ENCODE assay signal across 12 mouse cellular contexts in the genomic region with DNA sequence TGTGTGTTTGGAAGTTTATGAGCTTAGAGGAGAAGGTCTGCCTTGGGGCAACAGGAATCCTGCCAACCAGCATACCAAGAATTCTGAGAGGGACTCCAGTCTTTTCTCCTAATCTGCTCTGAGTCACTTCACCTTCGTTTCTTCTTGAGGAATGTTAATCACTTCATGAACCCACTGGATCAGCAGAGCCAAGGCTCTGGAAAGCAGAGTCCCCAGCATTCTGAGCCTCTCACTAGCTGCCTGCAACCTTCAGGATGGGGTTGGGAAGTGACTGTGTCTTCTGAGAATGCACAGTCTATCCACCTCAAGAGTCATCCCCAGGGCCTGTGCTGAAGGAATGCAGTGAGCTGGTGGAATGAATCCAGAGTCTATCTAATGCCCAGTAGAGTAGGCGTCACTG. TPM values are rescaled to one million over a fixed set of nuclear protein-coding genes. Genes with fewer than 3 reads are reported as not detected.
A peak's percentile ranks its signal among the peaks of the same experiment; 100 is the strongest.
DNase-seq lines count a peak whose midpoint lies in the region; ATAC-seq and TF ChIP-seq lines count a peak whose summit lies in the region.
"Had no signal": no experiment of that assay in that cellular context is flagged by ENCODE, and none has a peak within 500 bp of the region (broad histone marks: within the 10 kb centered on the region; RNA-seq: fewer than 3 reads in every experiment).

No protein-coding gene starts in this region.

- 43% methylated on average over 2 of the region's 2 CpGs for WGBS in embryonic facial prominence, embryonic 12.5 days
- WGBS in embryonic facial prominence, embryonic 10.5 days: 57% methylated on average over 2 of the region's 2 CpGs
- 37% methylated on average over 2 of the region's 2 CpGs for whole genome bisulfite sequencing in lung, embryonic 14.5 days
- 32% methylated on average over 2 of the region's 2 CpGs for WGBS in stomach, embryonic 14.5 days
- WGBS in forebrain, embryonic 15.5 days: 54% methylated on average over 2 of the region's 2 CpGs

- ATAC-seq in embryonic facial prominence, embryonic 12.5 days (ENCODE audit: insufficient number of reproducible peaks, insufficient read depth, low FRiP score, low TSS enrichment): no peak
- ATAC-seq in lung, embryonic 14.5 days (ENCODE audit: insufficient read depth): no peak
- no peak for ATAC-seq in stomach, embryonic 14.5 days (ENCODE audit: insufficient number of reproducible peaks, insufficient read depth, low FRiP score, low read depth)
- ATAC-seq in forebrain, embryonic 15.5 days (replicated peaks): no peak
- ATAC-seq: liver, embryonic 12.5 days had no signal

- H3K27me3 ChIP-seq in embryonic facial prominence, embryonic 12.5 days: no peaks in the 10 kb centered on the region
- H3K27me3 ChIP-seq in embryonic facial prominence, embryonic 10.5 days (replicated peaks; ENCODE audit: low read depth, poor library complexity, severe bottlenecking): no peaks in the 10 kb centered on the region
- H3K27me3 ChIP-seq in lung, embryonic 14.5 days (ENCODE audit: insufficient read depth, low read length): no peaks in the 10 kb centered on the region
- H3K27me3 ChIP-seq in stomach, embryonic 14.5 days (ENCODE audit: control insufficient read depth, insufficient read depth, low read length): no peaks in the 10 kb centered on the region
- H3K27me3 ChIP-seq in forebrain, embryonic 15.5 days: no peaks in the 10 kb centered on the region
- H3K27me3 ChIP-seq: heart, embryonic 12.5 days; liver, embryonic 12.5 days had no signal

- H3K36me3 ChIP-seq in embryonic facial prominence, embryonic 12.5 days: 0 out of 2 replicates have a peak, but pooled peaks cover 3% of the 10 kb centered on the region
- H3K36me3 ChIP-seq in embryonic facial prominence, embryonic 10.5 days (replicated peaks): peaks cover 14% of the 10 kb centered on the region
- 0 out of 2 replicates have a peak, but pooled peaks cover 4% of the 10 kb centered on the region for H3K36me3 ChIP-seq in lung, embryonic 14.5 days (ENCODE audit: insufficient read depth)
- no peaks in the 10 kb centered on the region for H3K36me3 ChIP-seq in stomach, embryonic 14.5 days (ENCODE audit: control insufficient read depth, insufficient read depth, low read length)
- no peaks in the 10 kb centered on the region for H3K36me3 ChIP-seq in forebrain, embryonic 15.5 days

- 0 out of 2 replicates have a peak overlapping the region, but pooled peaks have one; percentile 6 for H3K27ac ChIP-seq in embryonic facial prominence, embryonic 12.5 days
- no peak overlapping the region for H3K27ac ChIP-seq in embryonic facial prominence, embryonic 10.5 days (replicated peaks)
- H3K27ac ChIP-seq in lung, embryonic 14.5 days (ENCODE audit: low read depth): peak overlapping the region; percentile 45
- peak overlapping the region; percentile 3; the same call in 1 of the 2 replicates for H3K27ac ChIP-seq in stomach, embryonic 14.5 days (ENCODE audit: low read length)
- H3K27ac ChIP-seq in forebrain, embryonic 15.5 days (replicated peaks): no peak overlapping the region
- H3K27ac ChIP-seq: liver, embryonic 12.5 days; midbrain, embryonic 10.5 days had no signal

- no peaks in the 10 kb centered on the region for H3K9me3 ChIP-seq in embryonic facial prominence, embryonic 12.5 days
- no peaks in the 10 kb centered on the region for H3K9me3 ChIP-seq in embryonic facial prominence, embryonic 10.5 days
- no peaks in the 10 kb centered on the region for H3K9me3 ChIP-seq in lung, embryonic 14.5 days (ENCODE audit: low read depth, low read length)
- H3K9me3 ChIP-seq in stomach, embryonic 14.5 days (ENCODE audit: control insufficient read depth, low read depth, low read length): no peaks in the 10 kb centered on the region
- no peaks in the 10 kb centered on the region for H3K9me3 ChIP-seq in forebrain, embryonic 15.5 days
- H3K9me3 ChIP-seq: heart, embryonic 12.5 days; liver, embryonic 12.5 days; midbrain, embryonic 10.5 days had no signal

- no peaks in the 10 kb centered on the region; the same call in 1 of the 2 replicates for H3K4me1 ChIP-seq in embryonic facial prominence, embryonic 12.5 days
- H3K4me1 ChIP-seq in embryonic facial prominence, embryonic 10.5 days: 0 out of 2 replicates have a peak, but pooled peaks cover 4% of the 10 kb centered on the region
- 0 out of 2 replicates have a peak, but pooled peaks cover 3% of the 10 kb centered on the region for H3K4me1 ChIP-seq in lung, embryonic 14.5 days (ENCODE audit: insufficient read depth)
- H3K4me1 ChIP-seq in stomach, embryonic 14.5 days (ENCODE audit: control insufficient read depth, insufficient read depth, low read length): 0 out of 2 replicates have a peak, but pooled peaks cover 3% of the 10 kb centered on the region
- H3K4me1 ChIP-seq in forebrain, embryonic 15.5 days: 0 out of 2 replicates have a peak, but pooled peaks cover 3% of the 10 kb centered on the region
- H3K4me1 ChIP-seq: liver, embryonic 12.5 days; midbrain, embryonic 10.5 days had no signal

- no peak overlapping the region for H3K4me2 ChIP-seq in embryonic facial prominence, embryonic 12.5 days (replicated peaks)
- H3K4me2 ChIP-seq in lung, embryonic 14.5 days: no peak overlapping the region
- no peak overlapping the region for H3K4me2 ChIP-seq in stomach, embryonic 14.5 days (replicated peaks; ENCODE audit: low read depth, low read length)
- H3K4me2 ChIP-seq in forebrain, embryonic 15.5 days (replicated peaks): no peak overlapping the region
- H3K4me2 ChIP-seq: heart, embryonic 12.5 days; liver, embryonic 12.5 days had no signal

- no peak for DNase-seq in embryonic facial prominence, embryonic 10.5 days (ENCODE audit: low spot score)
- no peak for DNase-seq in lung, embryonic 14.5 days
- DNase-seq in lung, postnatal 4 days: no peak
- peak; percentile 81 for DNase-seq in adipocyte (ENCODE audit: low spot score)
- no peak for DNase-seq in cerebellum, adult 9-10 months
- DNase-seq: layer of hippocampus, adult 9-11 months had no signal

- no peak overlapping the region for H3K9ac ChIP-seq in embryonic facial prominence, embryonic 12.5 days
- no peak overlapping the region for H3K9ac ChIP-seq in lung, embryonic 14.5 days
- no peak overlapping the region for H3K9ac ChIP-seq in stomach, embryonic 14.5 days (replicated peaks; ENCODE audit: low read depth, low read length)
- H3K9ac ChIP-seq in forebrain, embryonic 15.5 days (replicated peaks): no peak overlapping the region
- H3K9ac ChIP-seq: heart, embryonic 12.5 days; liver, embryonic 12.5 days had no signal

- H3K4me3 ChIP-seq in embryonic facial prominence, embryonic 12.5 days: no peak overlapping the region
- H3K4me3 ChIP-seq in embryonic facial prominence, embryonic 10.5 days: no peak overlapping the region
- no peak overlapping the region for H3K4me3 ChIP-seq in lung, embryonic 14.5 days (ENCODE audit: low read depth, low read length)
- no peak overlapping the region for H3K4me3 ChIP-seq in stomach, embryonic 14.5 days (ENCODE audit: low read depth, low read length)
- H3K4me3 ChIP-seq in forebrain, embryonic 15.5 days: no peak overlapping the region
- H3K4me3 ChIP-seq: heart, embryonic 12.5 days; liver, embryonic 12.5 days; midbrain, embryonic 10.5 days had no signal

- TF ChIP-seq CTCF in lung, embryonic 14.5 days (IDR thresholded peaks at IDR 0.05; ENCODE audit: low read depth): no peak

RNA-seq across cellular contexts. Expression of a gene that starts 42.7 kb away (rescaled TPM):
- 1.0 and 1.3 TPM in 2 replicates for polyA plus RNA-seq in embryonic facial prominence, embryonic 12.5 days (2016; fragmentation: Nextera tagmentation; extraction: Ambion mirVana)
- 0.58 and 1.1 TPM in 2 replicates for polyA plus RNA-seq in embryonic facial prominence, embryonic 10.5 days (2016; fragmentation: Nextera tagmentation; extraction: Ambion mirVana)
- polyA plus RNA-seq in lung, embryonic 14.5 days (2014; fragmentation: Nextera tagmentation; extraction: Ambion mirVana): 0.83 and 1.1 TPM in 2 replicates
- polyA plus RNA-seq in stomach, embryonic 14.5 days (2014; fragmentation: Nextera tagmentation; extraction: Ambion mirVana): 0.61 and 2.4 TPM in 2 replicates
- 0.65 and 0.78 TPM in 2 replicates for polyA plus RNA-seq in forebrain, embryonic 15.5 days (2015; fragmentation: Nextera tagmentation; extraction: Ambion mirVana)

Comparison
In these comparisons a context has a peak if more than half of its experiments do, and no peak if none do; other contexts are left out.
1. H3K27ac ChIP-seq: peak in embryonic facial prominence, embryonic 12.5 days (single experiment), lung, embryonic 14.5 days (single experiment) and stomach, embryonic 14.5 days (single experiment); none in embryonic facial prominence, embryonic 10.5 days (single experiment) and forebrain, embryonic 15.5 days (single experiment).